Mouse (Mus musculus): ENCODE data around the gene Fam53a.

DNA sequence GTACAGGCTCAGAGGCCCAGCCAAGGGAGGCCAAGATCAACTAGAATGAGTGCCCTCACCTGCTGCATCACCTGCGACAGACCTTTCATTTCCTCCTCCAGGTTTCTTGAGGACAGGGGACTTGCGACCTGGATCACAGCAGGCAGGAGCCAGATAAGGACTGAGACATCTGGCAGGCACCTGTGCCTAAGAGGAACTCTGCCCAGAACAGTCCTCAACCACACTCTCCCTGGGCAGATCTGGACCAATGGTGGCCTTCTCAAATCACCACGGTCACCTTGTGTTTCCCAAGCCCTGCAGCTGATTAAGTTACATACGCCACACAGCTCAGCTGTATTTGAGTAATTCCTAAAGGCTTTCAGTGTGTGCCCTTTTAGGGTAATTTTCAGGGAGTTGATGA lies 1.2 kb upstream of the Fam53a start:
- TF ChIP-seq CTCF (IDR thresholded peaks at IDR 0.05; ENCODE audit: insufficient read depth, low read length) (no peak), POLR2A (IDR thresholded peaks at IDR 0.05; ENCODE audit: borderline replicate concordance, extremely low read depth, low read depth, low read length) (no peak)
